Mouse (Mus musculus) layer of hippocampus, postnatal 14 days (tissue): ENCODE results near the gene Atp4b. TPM values are rescaled to one million over a fixed set of nuclear protein-coding genes. Genes with fewer than 3 reads are reported as not detected.

Experiments used
- DNase-seq, 2 experiments: peaks; one replicate each; pipeline ENCODE4 v3.0.0; 2021 to 2022; ENCODE audit warnings: low spot score in 2 of 2, mixed read lengths in 1 of 2
- long read RNA-seq, 2 experiments: library from polyadenylated mRNA; stranded (forward); transcript quantifications; one replicate each; pipeline ENCODE4 v2.0.0; 2021
- total RNA-seq, 2 experiments: library from RNA; stranded (reverse); gene quantifications; 2 replicates each; pipeline ENCODE4 v1.2.3; 2021

The Atp4b gene
- not detected for total RNA-seq
- long read RNA-seq, experiment 1, result 0 reads
- long read RNA-seq, experiment 2, result 0 reads

DNA sequence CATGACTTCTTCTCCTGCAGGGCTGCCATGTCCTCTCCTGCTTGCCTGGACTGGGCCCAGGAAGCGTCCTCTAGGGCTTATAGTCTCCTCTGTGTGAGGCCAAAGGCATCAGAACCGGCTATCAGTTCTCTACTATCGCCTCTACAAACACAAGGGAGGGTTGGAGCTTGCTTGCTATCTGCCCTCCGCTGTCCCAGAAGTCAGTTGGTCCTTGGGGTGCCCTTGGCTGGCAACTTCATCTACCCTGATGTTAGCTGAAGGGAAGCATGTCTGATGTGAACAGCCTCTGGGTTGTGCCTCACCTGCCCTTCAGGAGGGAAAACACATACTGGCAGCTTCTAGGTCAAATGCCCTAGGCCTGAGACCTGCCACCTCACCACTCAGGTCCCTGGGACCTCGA lies at the start of gene Atp4b:
Atp4b (minus strand) TSS at position 101 of the 400 bp plus-strand sequence.
- DNase-seq, result no peak

GRCm38 (mm10) chr8:13442152-13442551 lies 45.5 kb upstream of the Atp4b start:
- DNase-seq, result no peak

GRCm38 (mm10) chr8:13437531-13437930 lies 40.9 kb upstream of the Atp4b start:
- DNase-seq, result no peak

- no peak for DNase-seq
These were observed 39.4 kb upstream of the Atp4b start for GRCm38 (mm10) chr8:13436052-13436451.

DNA sequence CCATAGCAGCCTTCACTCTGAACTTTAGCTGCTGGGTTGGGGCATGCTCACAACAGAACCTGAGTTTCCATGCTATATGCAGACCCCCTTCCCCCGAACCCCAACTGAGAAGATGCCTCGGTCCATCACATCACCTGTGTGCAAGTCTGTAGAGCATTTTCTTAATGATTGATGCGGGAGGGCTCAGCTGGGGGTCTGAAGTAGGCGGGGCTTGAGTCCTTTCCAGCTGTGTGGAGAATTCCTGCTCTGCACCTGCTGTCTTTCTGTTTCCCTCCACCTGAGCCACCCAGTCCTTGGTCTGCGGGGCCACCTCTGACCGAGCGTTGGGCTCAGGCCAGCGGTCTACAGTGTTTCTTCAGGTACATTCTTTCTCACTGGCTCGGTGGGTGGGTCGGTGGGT lies 38.3 kb upstream of the Atp4b start, which contains the start of gene Tmem255b:
Tmem255b (plus strand) TSS at position 301 of the 400 bp plus-strand sequence.
- DNase-seq, result no peak

DNA sequence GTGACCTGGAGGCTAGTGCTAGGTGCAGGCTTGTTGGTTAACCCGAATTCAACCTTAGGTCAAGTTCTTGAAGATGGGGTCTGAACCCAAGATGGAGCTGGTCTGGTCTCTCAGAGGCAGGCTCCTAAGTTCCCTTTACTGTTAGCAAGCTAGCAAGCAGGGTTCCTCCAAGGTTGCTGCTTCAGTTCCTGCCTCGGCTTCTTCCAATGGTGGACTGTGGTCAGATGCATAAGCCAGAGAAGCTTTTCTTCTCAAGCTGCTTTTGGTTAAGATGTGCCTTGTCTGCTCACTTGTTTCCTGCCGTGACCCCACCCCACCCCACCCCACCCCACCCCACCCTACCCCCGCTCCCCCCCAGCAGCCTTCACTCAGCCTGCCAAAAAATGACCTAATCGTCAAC lies 36.5 kb upstream of the Atp4b start:
- DNase-seq, result no peak

GRCm38 (mm10) chr8:13430866-13431265 lies 34.2 kb upstream of the Atp4b start:
- no peak for DNase-seq

GRCm38 (mm10) chr8:13430412-13430811 lies 33.8 kb upstream of the Atp4b start:
- DNase-seq, result peak in 1 of 2 experiments; percentile 25

DNA sequence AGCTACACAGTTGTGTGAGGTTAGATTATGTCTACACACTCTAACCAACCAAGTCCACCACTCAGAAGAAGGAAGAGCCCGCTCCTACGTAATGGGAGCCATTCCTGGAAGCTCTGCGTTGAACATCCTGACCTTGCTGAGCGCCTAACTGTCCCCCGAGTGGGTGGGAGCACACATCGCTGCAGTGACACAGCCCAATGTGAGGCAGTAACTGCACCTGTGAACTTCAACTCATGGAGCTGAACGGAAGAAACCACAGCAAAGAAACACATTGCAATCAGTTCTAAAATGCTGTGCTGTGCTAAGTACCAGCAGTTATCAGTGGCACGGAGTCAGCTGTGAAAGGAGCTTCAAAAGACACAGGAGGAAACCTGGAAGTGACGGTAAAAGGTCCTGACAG lies 31.5 kb upstream of the Atp4b start:
- no peak for DNase-seq

- DNase-seq, result no peak
These were observed 30.7 kb upstream of the Atp4b start for GRCm38 (mm10) chr8:13427351-13427750.

GRCm38 (mm10) chr8:13420970-13421369 lies 24.3 kb upstream of the Atp4b start:
- DNase-seq, result no peak

DNA sequence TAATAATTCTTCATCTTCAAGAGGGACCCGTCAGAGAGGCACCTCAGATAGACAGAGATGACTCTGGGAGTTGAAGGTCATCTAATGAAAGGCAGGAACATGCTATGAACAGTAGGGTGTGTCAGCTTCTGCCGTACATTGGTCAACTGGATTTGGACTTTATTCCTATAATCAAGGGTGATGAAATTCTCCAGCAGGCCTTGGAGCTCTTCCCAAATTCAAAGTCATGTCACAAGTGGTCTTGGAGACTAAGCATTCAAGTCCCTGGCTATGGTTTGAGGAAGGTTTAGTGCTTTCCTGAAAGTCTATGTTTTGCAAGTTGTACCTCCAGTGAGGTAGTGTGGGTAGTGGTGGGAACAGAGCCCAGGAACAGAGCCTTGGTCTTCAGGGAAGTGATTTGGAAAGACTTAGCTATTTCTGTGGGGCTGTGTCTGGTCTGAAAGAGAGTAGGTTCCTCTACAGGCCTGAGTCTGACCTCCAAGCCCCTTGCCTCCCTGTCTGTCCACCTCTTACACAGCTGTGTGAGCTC lies 22.6 kb upstream of the Atp4b start:
- DNase-seq, result no peak

DNA sequence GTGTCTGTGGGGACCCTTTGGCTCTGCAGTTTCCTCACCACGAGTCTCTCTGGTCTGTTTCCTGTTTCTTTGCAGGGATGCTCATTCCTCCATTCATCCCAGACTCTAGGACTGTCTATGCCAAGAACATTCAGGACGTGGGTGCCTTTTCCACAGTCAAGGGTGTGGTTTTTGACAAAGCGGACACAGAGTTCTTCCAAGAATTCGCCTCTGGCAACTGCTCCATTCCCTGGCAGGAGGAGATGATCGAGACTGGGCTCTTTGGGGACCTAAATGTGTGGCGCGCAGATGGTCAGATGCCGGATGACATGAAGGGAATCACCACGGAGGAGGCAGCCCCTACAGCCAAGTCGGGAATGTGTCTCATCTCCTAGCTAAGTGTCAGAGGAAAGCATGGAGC lies 19.3 kb upstream of the Atp4b start:
- DNase-seq, result no peak

DNA sequence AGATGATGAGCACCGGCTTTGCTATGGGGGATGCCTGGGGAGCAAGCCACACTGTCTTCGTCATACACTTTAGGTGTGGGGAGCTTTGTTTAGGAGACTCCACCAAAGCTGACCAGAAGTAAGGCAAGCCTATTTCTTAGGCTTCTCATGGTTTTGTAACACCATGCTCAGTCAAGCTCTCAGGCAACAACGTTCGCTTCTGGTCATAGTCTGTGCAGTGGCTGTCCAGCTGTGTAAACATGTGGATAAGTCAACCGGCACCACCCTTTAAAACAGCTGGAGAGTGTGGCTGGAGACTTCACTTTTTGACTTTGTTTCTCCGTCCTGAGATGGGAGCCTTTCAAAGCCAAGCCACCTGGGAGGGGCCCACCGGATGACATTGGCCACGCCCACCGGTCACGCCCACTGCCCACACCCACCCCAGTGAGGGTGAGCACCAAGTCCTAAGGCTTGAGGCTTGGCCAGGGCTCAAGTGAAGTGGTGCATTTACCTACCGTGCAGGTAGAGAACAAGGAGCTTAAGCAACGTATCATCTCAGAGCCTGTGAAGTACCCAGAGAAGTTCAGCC lies 17.3 kb upstream of the Atp4b start:
- no peak for DNase-seq

DNA sequence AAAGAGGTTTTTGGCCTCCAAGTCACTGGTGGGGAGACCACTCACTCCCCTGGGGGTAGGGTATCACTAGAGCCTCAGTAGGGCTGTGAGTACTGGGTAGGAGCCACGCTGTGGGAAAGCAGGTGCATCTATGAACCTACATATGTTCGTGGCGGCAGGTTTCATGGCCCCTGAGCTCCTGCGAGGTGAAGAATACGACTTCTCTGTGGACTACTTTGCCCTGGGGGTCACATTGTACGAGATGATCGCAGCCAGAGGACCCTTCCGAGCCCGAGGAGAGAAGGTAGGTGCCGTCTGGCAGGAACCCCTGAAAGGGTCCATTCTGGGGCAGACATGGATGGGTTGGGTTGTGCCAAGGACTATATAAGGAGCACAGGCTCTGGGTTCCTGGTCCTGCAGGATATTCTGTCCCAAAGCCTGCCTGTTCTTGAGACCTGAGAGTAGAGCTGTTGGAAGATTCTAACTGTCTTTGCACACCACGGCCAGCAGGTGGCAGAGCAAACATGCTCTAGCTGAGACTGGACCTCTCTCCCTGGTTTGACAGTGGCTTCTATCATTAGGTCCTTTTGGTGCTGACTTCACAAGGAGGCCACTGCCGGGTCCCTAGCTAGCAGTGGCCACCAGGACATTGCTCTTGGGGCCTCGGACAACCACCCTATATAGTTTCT lies 16.4 kb upstream of the Atp4b start:
- peak; percentile 52 to 64 for DNase-seq

DNA sequence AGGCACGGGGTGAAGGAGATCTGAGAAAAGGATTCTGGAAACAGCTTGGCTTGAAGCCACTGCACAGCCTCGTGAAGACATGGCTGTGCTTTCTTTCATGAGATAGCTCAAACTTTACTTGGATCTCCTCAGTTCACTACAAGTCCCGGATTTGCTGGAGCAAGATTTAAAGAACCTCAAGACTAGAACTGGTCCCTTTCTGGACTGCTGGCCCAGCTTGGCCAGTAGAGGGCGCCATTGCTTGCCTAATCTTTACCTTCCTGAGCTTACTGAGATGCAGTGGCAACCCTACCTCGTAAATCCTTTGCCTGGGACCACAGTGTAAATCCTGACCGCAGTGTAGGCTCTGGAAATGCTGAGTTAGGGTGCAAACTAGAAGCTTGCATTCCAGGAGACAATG lies 15.0 kb upstream of the Atp4b start:
- DNase-seq, result peak; percentile 59 to 75

- DNase-seq, result no peak
These were observed 9.4 kb upstream of the Atp4b start for GRCm38 (mm10) chr8:13406011-13406410.

- no peak for DNase-seq
These were observed 8.1 kb upstream of the Atp4b start, which contains the start of gene Grk1 for GRCm38 (mm10) chr8:13404666-13405131. Grk1 (plus strand) TSS chr8:13405081.

GRCm38 (mm10) chr8:13403517-13403916 lies 6.9 kb upstream of the Atp4b start:
- DNase-seq, result no peak

GRCm38 (mm10) chr8:13393869-13394268 lies 2.8 kb downstream of the Atp4b start:
- DNase-seq, result no peak

GRCm38 (mm10) chr8:13388744-13389143 lies 7.9 kb downstream of the Atp4b start:
- no peak for DNase-seq

- DNase-seq, result no peak
These were observed 8.9 kb downstream of the Atp4b start for GRCm38 (mm10) chr8:13387728-13388127.

GRCm38 (mm10) chr8:13386366-13386765 lies 10.3 kb downstream of the Atp4b start:
- no peak for DNase-seq
